Mouse (Mus musculus) myocyte (in vitro differentiated cells): ENCODE data around the gene Rnf43. TPM values are rescaled to one million over a fixed set of nuclear protein-coding genes. Genes with fewer than 3 reads are reported as not detected.
A peak's percentile ranks its signal among the peaks of the same experiment; 100 is the strongest.

Experiments
- H3K27me3 ChIP-seq: one replicate; pipeline ENCODE4 v1.6.1; 2011; ENCODE audit not compliant: control insufficient read depth, insufficient read depth, insufficient read length
- H3K36me3 ChIP-seq: one replicate; pipeline ENCODE4 v1.6.1; 2011; ENCODE audit not compliant: control insufficient read depth, insufficient read depth
- H3K4me2 ChIP-seq: one replicate; pipeline ENCODE4 v1.6.1; 2011; ENCODE audit warnings: low read depth, control low read depth
- H3K4me3 ChIP-seq: one replicate; pipeline ENCODE4 v1.5.1; 2011; ENCODE audit warnings: mild to moderate bottlenecking, control low read depth, moderate library complexity
- H3K79me2 ChIP-seq: one replicate; pipeline ENCODE4 v1.6.1; 2011; ENCODE audit not compliant: control insufficient read depth, insufficient read depth
- H3ac ChIP-seq: one replicate; pipeline ENCODE4 v1.6.1; 2011; ENCODE audit not compliant: control insufficient read depth, insufficient read length
- CEBPB ChIP-seq: IDR thresholded peaks from 2 replicates; pipeline ENCODE4 v1.6.1; 2011; ENCODE audit warnings: mild to moderate bottlenecking, moderate library complexity; ENCODE audit not compliant: poor library complexity, insufficient read depth, severe bottlenecking
- E2F4 ChIP-seq: IDR thresholded peaks from one replicate; pipeline ENCODE4 v1.6.1; 2011; ENCODE audit warnings: mild to moderate bottlenecking, control low read depth, moderate library complexity; ENCODE audit not compliant: insufficient read depth
- MAX ChIP-seq: IDR thresholded peaks from one replicate; pipeline ENCODE4 v1.6.1; 2011; ENCODE audit warnings: low read depth, mild to moderate bottlenecking, control low read depth
- MYOD1 ChIP-seq, 3 experiments: IDR thresholded peaks; one replicate each; pipeline ENCODE4 v1.6.1; 2011; ENCODE audit warnings: control low read depth in 2 of 3, low read depth in 2 of 3, mild to moderate bottlenecking in 2 of 3, moderate library complexity in 1 of 3; ENCODE audit not compliant: insufficient read length in 2 of 3, control insufficient read depth in 1 of 3
- MYOG ChIP-seq, 3 experiments: IDR thresholded peaks; one replicate each; pipeline ENCODE4 v1.6.1; 2011; ENCODE audit warnings: control low read depth in 2 of 3, low read depth in 2 of 3, mild to moderate bottlenecking in 2 of 3; ENCODE audit not compliant: insufficient read length in 2 of 3, control insufficient read depth in 1 of 3, insufficient read depth in 1 of 3
- POLR2A ChIP-seq: IDR thresholded peaks from one replicate; pipeline ENCODE4 v1.6.1; 2011; ENCODE audit warnings: low read depth, mild to moderate bottlenecking, control low read depth, moderate library complexity; ENCODE audit not compliant: insufficient read length
- POLR2AphosphoS2 ChIP-seq: IDR thresholded peaks from one replicate; pipeline ENCODE4 v1.6.1; 2011; ENCODE audit warnings: low read depth, control low read depth; ENCODE audit not compliant: insufficient read length
- REST ChIP-seq: IDR thresholded peaks from one replicate; pipeline ENCODE4 v1.6.1; 2011; ENCODE audit warnings: mild to moderate bottlenecking, control low read depth, moderate library complexity; ENCODE audit not compliant: insufficient read depth, insufficient read length
- SRF ChIP-seq: IDR thresholded peaks from one replicate; pipeline ENCODE4 v1.6.1; 2011; ENCODE audit warnings: low read depth; ENCODE audit not compliant: control insufficient read depth, insufficient read length
- TCF12 ChIP-seq: IDR thresholded peaks from one replicate; pipeline ENCODE4 v1.6.1; 2011; ENCODE audit warnings: mild to moderate bottlenecking, control low read depth; ENCODE audit not compliant: poor library complexity, insufficient read depth, severe bottlenecking
- TCF3 ChIP-seq: IDR thresholded peaks from one replicate; pipeline ENCODE4 v1.6.1; 2011; ENCODE audit warnings: low read depth, control low read depth; ENCODE audit not compliant: insufficient read length
- USF1 ChIP-seq: IDR thresholded peaks from one replicate; pipeline ENCODE4 v1.6.1; 2011; ENCODE audit warnings: low read depth, mild to moderate bottlenecking, control low read depth, moderate library complexity
- polyA plus RNA-seq: library from polyadenylated mRNA; unstranded; fragments of >200 nt; fragmentation: generic; extraction: Trizol; gene quantifications from one replicate; pipeline ENCODE4 v1.2.1, GENCODE M21; 2012; ENCODE audit warnings: missing spikeins

Rnf43 gene
- polyA plus RNA-seq, 1 experiment = not detected

GRCm38 (mm10) chr11:87735691-87736090 is 73.2 kb downstream of the Rnf43 start:
- TF ChIP-seq MYOG (IDR thresholded peaks at IDR 0.05; ENCODE audit: control insufficient read depth in 1 of 3, insufficient read depth in 1 of 3, insufficient read length in 2 of 3, low read depth in 2 of 3) (no peak), SRF (no peak), CEBPB (no peak), REST (no peak), TCF12 (no peak), E2F4 (no peak), MYOD1 (IDR thresholded peaks at IDR 0.05; ENCODE audit: control insufficient read depth in 1 of 3, insufficient read length in 2 of 3, low read depth in 2 of 3) (no peak), MAX (no peak), POLR2AphosphoS2 (no peak), POLR2A (no peak), TCF3 (no peak), USF1 (no peak)
- Histone ChIP-seq H3ac (no peak overlapping the region), H3K79me2 (peaks cover 13% of the 10 kb centered on the region), H3K27me3 (peaks cover 7% of the 10 kb centered on the region), H3K36me3 (peaks cover 13% of the 10 kb centered on the region), H3K4me2 (no peak overlapping the region), H3K4me3 (peak overlapping the region; percentile 91)

- Histone ChIP-seq H3ac (peak overlapping the region; percentile 56), H3K27me3 (peaks cover 7% of the 10 kb centered on the region), H3K79me2 (peaks cover 13% of the 10 kb centered on the region), H3K4me3 (peak overlapping the region; percentile 91), H3K4me2 (peak overlapping the region; percentile 80), H3K36me3 (peaks cover 14% of the 10 kb centered on the region)
- TF ChIP-seq SRF (no peak), TCF3 (no peak), CEBPB (no peak), POLR2A (no peak), TCF12 (no peak), MAX (no peak), E2F4 (no peak), POLR2AphosphoS2 (no peak), MYOG (IDR thresholded peaks at IDR 0.05; ENCODE audit: control insufficient read depth in 1 of 3, insufficient read depth in 1 of 3, insufficient read length in 2 of 3, low read depth in 2 of 3) (no peak), REST (no peak), MYOD1 (IDR thresholded peaks at IDR 0.05; ENCODE audit: control insufficient read depth in 1 of 3, insufficient read length in 2 of 3, low read depth in 2 of 3) (no peak), USF1 (no peak)
Observed at GRCm38 (mm10) chr11:87736647-87737134, 74.2 kb downstream of the Rnf43 start.

- H3ac ChIP-seq = peak within 1 kb of the TSS; percentile 56
- TF ChIP-seq TCF3 (no peak), TCF12 (no peak), POLR2A (peak; percentile 59), REST (no peak), POLR2AphosphoS2 (peak; percentile 66), MYOG (IDR thresholded peaks at IDR 0.05; ENCODE audit: control insufficient read depth in 1 of 3, insufficient read depth in 1 of 3, insufficient read length in 2 of 3, low read depth in 2 of 3) (peak in 2 of 3 experiments; percentile 30 to 46), MAX (no peak), CEBPB (no peak), USF1 (no peak), E2F4 (peak; percentile 60), MYOD1 (IDR thresholded peaks at IDR 0.05; ENCODE audit: control insufficient read depth in 1 of 3, insufficient read length in 2 of 3, low read depth in 2 of 3) (peak in 1 of 3 experiments; percentile 60), SRF (no peak)
- H3K79me2 ChIP-seq = peaks cover 13% of the 10 kb centered on the region
- peak within 1 kb of the TSS; percentile 86 for H3K4me2 ChIP-seq
- peaks cover 7% of the 10 kb centered on the region for H3K27me3 ChIP-seq
- H3K36me3 ChIP-seq = peaks cover 18% of the 10 kb centered on the region
- peak within 1 kb of the TSS; percentile 91 for H3K4me3 ChIP-seq
Observed at GRCm38 (mm10) chr11:87737175-87737740, 74.7 kb downstream of the Rnf43 start, which contains the start of gene Supt4a. Gene Supt4a, plus strand, starts transcription at chr11:87737552.

- H3K4me3 ChIP-seq = no peak overlapping the region
- H3K27me3 ChIP-seq = no peaks in the 10 kb centered on the region
- no peak for TF ChIP-seq TCF12
- TF ChIP-seq POLR2AphosphoS2 = no peak
- no peak for TF ChIP-seq SRF
- TF ChIP-seq TCF3 = no peak
- no peak for TF ChIP-seq MYOG (IDR thresholded peaks at IDR 0.05; ENCODE audit: control insufficient read depth in 1 of 3, insufficient read depth in 1 of 3, insufficient read length in 2 of 3, low read depth in 2 of 3)
- TF ChIP-seq MAX = no peak
- no peak for TF ChIP-seq USF1
- no peak for TF ChIP-seq POLR2A
- no peak for TF ChIP-seq CEBPB
- no peak for TF ChIP-seq MYOD1 (IDR thresholded peaks at IDR 0.05; ENCODE audit: control insufficient read depth in 1 of 3, insufficient read length in 2 of 3, low read depth in 2 of 3)
- no peak for TF ChIP-seq E2F4
- TF ChIP-seq REST = no peak
- no peak overlapping the region for H3K4me2 ChIP-seq
- peaks cover 34% of the 10 kb centered on the region for H3K36me3 ChIP-seq
- H3ac ChIP-seq = no peak overlapping the region
- peaks cover 2% of the 10 kb centered on the region for H3K79me2 ChIP-seq
Observed at GRCm38 (mm10) chr11:87743691-87744090, 81.2 kb downstream of the Rnf43 start.
